Mouse (Mus musculus) cerebellum, adult 18-20 months (tissue): Measurements from ENCODE around the gene Gnaq.
"Not testable (repeated sequence)": the region's sequence is repeated elsewhere in the genome, so short reads cannot be mapped to it uniquely, and the experiment has no call there.

Experiments used
- DNase-seq, 2 experiments: peaks; one replicate each; pipeline ENCODE4 v3.0.0; 2021

Gene Gnaq

DNA sequence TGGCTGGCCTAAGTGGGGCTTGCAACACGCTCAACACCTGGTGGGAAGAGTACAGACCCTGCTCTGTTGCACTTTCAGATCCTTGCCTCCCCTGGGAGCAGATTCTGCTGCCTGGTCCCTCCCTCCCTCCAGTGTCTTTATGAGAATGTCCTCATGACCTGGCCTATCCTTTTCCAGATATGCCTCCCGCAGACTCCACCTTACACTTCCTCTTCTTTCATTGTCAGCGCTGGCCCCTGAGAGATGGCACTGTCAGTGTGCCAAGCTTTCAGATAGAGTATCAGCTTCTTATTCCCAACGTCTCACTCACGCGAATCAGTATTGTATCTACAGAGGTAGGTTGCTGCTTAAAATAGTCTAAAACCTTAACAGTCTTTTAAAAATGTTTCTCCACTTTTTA is 129.0 kb downstream of the Gnaq start:
- DNase-seq, result no peak

DNA sequence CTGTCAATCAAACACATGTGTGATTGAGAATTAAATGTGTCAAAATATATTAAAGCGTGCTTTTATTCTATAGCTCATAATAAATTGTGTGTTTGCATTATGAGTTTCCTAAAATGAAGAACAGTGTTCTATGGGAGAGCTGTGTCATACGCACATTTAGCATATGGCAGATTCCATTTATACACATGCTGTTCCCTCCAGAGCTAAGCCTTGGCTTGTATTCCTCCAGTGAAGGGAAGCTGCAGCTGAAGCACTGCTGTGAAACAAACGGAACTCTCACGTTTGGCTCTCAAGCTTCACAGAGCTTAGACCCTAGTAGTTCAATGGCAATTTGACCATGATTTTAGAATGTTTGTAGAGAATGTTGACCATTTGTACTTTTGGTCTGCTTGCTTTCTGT is 129.7 kb downstream of the Gnaq start:
- peak in 1 of 2 experiments; percentile 35 for DNase-seq

DNA sequence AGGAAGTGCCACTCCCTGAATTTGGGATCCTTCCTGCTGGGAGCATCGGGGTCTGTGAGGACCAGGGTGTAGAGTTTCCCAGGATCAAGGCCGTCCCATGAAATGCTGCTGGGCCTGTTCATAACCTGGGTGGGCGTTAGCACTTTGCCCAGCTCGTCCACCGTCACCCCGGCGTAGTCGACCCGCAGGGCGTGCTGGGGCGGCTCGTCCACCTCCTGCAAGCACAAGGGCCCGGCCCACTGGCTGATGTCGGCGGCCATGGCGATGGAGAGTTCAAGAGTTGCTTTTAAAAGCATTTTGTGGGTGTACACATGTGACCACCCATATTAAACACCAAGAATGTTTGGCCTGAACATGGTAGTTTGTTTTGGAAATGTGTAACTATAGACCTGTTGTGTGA is 134.7 kb downstream of the Gnaq start:
- not testable (repeated sequence) for DNase-seq

DNA sequence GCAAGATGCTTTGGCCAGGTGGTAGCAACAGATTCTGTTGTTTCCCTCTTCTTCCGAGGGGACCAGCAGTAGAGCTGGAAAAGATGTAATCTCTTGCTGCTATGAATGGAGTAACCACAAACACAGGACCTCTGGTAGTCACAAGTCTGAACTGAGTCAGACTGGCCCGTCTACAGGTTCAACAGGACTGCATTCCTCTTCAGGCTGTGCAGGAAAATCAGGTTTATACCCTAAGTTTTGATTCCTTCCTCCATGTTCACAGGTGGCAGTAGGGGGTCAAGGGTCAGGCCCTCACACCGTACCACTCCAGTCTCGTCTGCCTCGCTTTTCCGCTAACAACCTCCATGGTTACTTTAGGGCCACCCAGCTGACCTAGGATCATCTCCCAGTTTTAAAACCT is 137.6 kb downstream of the Gnaq start:
- no peak for DNase-seq

DNA sequence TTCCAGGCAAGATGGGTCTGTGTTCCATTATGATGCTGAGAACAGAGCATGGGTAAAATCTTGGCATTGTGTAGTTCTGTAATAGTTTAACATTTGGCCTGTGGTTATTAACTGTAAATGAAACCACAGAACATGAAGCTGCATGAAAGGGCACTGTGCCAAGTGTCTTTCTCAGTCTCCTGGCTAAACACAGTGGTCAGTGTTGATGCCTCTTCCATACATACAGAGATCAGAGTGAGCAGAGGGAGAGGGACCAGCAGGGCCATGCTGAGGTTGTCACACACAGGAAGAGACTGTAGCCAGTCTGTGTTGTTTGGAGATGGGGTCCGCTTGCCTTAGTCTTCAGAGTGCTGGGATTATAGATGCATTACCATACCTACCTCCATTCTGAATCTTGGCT is 138.4 kb downstream of the Gnaq start:
- peak in 1 of 2 experiments; percentile 39 for DNase-seq

DNA sequence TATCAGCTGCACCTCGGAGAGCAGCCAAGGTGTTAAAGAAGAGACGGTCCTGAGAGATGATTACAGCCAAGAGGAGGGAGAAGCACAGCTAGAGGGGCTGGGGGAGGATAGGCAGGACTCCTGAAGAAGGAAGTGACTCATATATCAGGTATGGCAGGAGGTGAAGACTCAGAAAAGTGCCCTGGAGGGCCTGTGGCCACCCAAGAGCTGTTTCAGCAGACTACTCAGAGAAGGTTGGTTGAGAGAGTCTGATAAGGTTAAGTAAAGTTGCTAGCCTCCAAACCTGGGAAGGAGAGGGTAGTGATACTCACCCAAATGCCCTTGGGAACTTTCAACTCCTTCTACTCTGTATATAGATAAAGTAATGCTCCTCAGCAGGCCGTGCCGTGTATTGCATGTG is 140.4 kb downstream of the Gnaq start:
- no peak for DNase-seq

DNA sequence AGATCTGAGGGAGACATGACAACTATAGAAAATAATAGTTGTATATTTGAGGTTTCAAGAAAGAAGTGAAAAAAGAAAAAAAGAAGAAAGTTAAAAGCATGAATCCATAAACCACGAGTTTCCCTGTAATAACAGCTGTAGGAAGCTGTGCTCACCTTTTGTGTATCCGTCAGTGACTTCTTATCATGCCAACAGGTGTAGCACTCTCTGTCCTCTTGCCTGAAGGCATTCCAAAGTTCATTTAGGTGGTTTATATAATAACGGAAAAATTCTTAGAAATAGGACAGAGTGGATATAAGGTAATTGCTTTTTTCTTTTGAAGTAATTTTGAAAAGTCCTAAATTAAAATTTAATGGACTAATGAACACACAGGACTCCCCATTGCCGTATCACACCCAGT is 147.6 kb downstream of the Gnaq start:
- no peak for DNase-seq

DNA sequence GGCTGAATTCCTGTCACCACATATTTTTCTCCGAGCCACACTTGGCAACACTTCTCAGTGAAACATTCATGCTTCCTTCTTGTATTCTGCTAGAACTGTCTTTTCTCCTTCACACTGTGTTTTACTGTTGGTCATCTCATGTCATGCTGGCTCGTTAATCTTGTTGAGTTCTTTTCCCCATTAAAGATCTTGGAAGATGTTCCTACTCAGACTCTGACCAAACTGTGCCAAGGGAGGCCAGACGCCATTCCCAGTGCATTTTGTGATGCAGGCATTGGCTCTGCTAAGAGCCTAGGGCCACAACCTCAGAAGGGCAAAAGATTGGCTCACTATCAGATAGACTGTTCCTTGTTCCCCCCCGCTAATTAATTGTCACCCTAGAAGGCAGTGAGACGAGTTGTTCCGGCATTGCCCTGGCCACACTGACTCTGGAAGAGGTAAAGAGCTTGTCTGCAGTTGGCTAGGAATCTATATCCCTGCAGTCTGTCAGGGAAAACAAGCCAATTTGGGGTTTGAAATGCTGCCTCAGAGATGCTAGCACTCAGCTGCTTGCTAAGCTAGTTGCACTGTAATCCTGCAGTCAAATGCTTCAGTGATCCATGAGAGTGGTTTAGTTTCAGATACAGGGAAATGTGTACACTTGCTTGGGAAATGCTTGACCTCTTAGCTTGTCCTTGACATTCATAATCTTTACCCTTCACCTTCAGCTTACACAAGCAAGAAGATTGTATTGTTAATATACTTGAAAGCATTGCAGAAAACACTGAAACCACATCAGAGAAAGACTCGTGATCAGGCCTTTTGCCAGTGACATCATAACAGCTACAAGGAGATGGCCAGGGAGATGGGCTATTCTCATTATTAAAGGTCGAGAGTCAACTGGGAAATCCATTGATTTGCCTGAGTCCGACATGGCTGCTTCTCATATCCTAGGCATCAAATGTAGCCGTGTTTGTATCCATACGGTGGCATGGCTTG is 152.7 kb downstream of the Gnaq start:
- peak; percentile 66 to 81 for DNase-seq

DNA sequence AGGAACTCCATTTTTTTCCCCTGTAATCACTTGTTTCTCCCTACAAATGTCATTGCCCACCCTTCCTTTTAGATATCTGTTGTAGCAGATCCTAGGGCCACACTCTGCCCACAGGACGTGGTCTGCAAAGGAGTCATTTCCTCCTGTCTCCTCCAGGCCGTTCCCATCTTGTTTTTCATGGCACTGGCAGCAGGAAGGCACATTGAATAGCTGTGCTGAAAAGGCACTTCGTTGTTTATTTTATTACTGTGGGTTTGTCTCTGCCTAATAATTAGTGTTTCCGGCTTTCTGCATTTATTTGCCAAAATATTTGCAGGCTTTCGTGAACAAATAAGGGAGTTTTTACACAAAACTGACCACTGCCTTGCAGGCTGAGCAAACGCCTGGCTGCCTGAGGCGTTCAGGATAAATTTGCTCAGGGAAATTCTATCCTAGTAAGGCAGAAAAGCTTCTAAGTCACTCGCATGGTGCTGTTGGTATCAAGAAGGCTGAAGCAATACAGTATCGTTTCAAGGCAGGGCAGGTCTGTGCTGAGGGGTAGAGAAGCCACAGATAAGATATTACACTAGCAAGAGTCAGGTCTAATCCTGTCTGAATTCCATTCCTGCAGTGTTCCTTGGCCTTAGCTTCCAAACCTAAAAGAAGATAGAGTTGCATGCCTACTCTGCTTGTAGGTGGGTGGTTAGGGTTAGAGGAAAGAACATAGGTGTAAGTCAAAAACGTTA is 154.0 kb downstream of the Gnaq start:
- no peak for DNase-seq

DNA sequence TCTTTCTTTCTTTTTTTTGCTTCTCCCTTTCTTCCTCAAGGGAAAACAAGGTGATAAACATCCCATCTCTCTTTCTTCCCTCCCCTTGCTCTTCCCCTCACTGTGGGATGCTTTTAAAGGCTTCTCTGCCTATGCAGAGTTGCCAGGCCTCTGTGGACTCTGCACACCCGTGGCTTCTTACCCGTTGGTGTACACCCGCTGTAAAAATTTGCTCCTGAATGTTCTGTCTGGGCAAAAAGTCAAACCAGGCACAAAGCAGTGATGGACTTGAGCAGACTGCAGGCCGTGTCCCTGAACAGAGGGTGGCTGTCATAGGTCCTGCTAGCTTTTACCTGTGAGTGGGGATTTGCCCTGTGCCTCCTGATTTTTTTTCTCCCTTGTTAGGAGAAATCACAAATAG is 154.7 kb downstream of the Gnaq start:
- DNase-seq, result no peak

DNA sequence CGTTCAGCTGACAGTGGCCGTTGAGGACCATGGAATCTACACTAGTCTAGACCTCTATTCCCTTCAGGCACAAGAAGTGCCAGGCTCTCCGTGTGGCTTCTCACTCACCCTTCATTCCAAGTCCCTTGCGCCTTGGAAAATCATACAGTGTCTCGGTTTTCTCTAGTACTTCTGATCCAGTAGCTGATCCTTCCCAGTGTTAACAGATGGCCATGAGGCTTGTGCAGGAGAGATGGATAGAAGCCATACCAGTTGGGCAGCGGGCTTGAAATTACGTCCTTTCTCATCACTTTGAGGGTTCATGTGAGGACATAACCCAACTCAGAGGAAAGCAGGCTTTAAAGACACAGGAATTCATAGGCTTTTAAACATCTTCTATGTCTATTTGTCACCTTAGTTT is 155.3 kb downstream of the Gnaq start:
- peak; percentile 71 to 82 for DNase-seq

DNA sequence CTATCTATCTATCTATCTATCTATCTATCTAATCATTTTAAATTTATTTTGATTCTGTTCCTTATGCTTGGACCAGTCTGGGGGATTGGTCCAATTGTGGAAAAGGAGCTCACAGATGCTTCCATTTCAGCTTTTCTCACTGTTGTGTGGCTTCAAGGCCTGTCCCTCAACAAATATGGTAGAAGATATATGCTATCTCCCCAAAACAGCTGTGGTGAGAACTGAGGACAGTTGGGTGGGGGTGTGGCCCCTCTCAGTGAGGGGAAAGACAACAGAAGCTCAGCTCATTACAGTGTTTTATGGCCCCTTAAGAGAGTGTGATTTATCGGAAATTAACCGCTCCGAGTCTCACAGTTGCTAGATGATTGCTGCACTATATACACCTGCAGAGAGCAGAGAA is 158.5 kb downstream of the Gnaq start:
- no peak for DNase-seq

DNA sequence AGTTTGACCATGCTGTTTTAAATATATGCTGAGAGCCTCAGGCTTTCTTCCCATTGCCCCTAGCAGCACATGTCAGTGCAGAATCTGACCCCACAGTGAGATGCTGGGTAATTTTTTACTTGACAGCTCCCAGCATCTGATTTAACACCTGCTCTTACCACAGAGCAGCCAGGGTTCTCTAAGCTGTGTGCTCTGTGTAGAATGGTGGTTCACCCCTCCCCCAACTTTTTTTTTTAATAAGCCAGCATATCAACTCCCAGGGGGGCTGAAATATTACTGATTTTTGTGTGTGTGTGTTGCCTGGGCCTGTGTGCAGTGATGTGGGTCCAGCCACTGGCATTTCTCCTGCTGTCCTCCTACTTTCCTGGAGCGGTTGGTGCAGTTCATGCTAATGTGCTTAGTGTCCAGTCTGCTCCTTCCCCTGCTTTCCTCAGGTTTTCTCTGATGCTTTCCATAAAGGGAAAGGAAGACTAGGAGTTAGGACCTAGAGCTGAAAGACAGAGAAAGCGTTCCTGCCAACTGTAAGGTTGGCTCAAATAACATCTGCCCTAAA is 159.5 kb downstream of the Gnaq start:
- no peak for DNase-seq

DNA sequence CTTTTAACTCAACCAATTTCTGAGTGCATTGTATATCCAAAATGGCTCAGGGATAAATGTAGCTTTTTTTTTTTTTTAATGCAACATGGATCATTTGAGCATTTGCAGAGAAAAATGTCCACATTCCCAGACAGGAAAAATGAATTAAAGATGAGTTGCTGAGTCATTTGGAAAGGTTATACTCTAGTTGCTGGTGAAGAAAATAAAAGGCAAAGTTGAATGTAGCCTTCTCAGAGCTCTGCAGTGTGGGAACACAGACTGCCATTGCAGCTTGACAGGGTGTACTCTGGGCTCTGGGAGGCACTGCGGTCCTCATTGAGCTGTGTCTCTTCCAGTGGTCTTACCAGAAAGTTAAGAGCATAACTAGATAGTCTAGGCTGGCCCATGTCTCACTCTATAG is 160.3 kb downstream of the Gnaq start:
- no peak for DNase-seq

DNA sequence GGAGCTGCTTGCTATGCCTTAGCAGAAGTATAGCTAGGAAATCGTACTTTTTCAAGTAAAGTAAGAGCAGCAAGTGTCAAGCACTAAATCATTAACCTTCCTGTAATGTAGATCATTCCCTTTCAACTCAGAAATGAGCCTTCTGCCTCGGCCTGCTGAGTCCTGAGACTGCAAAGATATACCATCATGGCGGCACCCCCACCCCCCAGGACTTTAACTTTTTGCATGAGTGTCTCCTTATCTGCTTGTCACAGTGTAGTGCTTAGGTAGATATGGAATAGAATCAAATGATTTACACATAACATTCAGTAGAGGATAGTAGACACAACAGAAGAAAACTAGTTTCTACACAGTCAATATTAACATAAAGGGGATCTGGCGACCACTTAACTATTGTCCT is 167.8 kb downstream of the Gnaq start:
- DNase-seq, result no peak

DNA sequence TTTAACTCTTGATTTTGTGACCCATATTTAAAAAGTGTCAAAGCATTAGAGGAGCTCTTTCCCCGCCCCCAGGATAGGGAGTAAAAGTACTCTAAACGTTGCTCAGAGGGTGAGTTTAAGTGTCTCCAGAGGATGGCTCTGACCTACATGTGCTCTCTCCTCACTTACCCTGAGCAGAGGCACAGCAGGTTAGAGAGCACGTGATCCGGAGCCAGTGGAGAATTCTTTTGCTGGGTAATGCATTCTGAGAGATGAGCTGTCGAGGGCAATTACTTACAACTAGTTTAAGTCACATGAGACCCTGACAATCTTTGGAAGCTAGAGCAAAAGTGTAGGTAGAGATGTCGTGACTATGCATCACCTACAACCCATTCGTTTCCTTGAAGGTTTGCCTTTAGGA is 168.7 kb downstream of the Gnaq start:
- no peak for DNase-seq

DNA sequence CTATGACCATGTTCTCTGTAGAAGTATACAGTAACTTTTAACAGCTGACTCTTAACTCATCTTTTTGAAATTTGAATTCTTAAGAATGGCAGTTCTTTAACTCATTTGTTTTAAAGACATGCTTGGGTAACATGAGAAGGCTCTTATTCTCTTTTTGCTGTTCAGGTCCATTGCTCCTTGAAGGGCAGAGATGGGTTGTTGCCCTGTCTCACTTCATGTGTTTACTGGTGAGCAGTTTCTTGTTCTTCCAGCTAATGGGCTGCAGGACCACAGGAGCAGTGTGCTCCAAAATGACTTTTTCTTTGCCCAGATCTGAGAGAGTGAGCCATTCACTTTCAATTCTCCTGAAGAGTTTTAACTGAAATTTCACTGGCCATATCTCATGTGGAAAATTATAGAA is 176.4 kb downstream of the Gnaq start:
- DNase-seq, result no peak

DNA sequence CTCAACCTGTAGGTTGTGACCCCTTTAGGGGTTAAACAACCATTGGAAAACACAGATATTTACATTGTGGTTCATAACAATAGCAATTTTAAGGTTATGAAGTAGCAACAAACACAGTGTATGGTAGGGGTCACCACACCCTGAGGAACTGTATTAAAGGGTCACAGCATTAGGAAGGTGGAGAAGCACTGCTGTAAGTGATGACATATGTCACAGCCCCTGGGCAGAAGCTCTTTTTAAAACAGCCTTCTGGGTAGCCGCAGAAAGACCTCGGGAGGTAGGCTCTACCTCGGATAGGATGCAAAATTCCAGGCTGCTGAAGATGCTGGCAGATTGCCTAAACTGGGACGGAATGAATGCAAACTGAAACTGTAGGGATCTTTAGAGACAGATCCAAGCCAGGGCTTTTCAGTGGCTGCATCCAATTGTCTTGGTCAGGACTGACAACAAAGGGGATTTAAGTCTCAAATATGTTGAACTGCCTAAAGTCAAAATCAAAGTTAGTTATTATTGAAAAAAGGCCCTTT is 181.7 kb downstream of the Gnaq start:
- peak; percentile 56 to 58 for DNase-seq

DNA sequence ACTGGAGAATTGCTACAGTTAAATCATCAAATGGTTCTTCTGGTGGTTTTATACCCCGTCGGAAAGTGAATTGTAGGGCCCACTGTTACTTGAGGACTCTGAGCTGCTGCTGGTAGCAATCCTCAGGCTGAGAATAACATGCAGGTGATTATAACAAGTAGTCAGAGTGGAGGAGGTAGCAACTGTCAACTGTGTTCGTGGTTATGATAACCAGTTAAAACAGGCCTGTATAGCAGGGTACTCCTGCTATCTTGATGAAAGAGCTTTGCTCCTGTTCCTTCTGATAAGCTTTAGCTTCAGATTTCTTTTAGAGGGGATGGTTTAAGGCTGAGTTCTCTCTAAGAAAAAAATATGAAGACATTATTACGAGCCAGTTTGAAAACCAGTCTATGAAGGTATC is 182.9 kb downstream of the Gnaq start:
- no peak for DNase-seq

DNA sequence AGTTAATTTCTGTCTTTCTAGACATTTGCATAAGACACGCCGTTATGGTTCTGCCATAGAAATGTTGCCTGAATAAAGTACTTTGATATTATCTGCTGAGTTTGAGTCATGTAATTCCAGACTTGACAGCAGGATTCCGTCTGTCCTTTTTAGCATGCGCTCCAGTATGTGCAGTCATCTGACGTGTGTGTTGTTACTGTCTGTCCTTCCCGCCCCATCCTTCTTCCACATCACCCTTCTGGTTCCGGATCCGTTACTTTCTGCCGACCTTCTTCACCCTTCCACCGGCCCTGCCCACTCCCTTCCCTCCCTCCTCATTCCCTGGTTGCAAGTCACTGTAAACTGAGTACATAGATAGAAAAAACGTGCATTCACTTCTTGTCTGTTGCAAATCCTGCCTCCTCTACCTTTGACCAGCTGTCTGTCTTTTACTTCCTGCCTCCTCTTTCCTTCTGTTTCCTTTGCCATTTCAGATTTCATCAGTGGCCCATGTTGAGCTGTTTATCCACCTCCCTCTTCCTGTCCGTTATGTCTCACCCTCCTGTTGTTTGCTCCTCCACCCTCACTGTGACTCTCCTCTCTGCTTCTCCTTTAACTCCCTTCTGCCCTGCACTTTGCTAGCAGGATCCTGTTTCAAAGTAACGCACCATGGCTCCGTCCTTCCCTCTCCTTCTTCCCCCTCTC is 185.6 kb downstream of the Gnaq start:
- DNase-seq, result no peak

DNA sequence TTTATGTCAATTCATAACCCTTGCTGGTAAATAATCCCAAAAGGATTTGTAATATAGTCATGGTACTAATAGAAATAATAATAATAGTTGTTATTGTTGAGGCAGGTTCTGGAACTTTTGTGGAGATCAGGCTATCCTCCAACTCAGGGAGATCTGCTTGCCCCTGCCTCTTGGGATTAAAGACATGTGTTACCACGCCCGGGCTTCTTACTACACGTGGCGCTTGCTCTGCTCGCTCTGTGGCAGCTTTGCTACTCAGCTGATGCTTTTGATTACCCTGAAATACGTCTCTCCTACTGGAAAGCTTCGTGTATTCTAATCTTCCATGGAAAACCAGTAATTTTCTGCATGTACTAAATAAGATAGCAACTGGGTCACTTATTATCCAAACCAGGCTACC is 187.4 kb downstream of the Gnaq start:
- DNase-seq, result no peak

DNA sequence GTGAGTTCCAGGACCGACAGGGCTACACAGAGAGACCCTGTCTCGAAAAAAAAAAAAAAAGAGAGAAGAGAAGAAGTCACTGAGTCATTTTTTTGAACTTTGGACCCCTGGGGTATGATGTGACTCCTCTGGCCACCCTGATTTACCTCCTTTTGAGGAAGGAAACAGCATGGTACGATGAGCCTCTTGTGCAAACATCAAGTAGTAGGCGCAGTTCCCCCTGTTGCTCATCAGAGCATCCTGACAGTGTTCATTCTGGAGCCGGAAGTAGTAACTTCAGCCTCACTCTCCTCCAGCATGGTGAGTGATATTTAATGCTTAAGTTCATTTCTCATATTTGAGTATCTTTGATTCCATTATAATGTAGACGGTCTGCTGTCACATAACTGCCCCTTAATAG is 190.4 kb downstream of the Gnaq start:
- DNase-seq, result no peak

DNA sequence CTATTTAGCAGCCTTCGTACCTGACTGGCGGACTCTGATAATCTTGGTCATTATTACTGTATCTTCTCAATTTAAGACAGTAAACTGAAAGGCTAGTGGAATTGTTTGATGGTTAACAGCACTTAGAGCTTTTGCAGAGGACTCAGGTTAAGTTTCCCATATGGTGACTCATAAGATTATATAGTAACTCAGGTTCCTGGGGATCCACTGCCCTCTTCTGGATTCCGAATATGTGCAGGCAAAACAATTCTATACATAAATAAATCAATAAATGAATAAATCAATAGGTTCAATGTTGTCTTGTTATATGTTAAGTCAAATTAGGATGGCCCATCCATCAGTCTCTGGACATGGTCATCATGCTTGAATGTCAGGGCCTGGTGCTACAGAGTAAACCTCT is 191.6 kb downstream of the Gnaq start:
- DNase-seq, result no peak
